Mouse (Mus musculus): ENCODE measurements around the gene Nsa2.

- TF ChIP-seq POLR2A (IDR thresholded peaks at IDR 0.05; ENCODE audit: insufficient read depth, low read depth, low read length) = no peak
- TF ChIP-seq EP300 (IDR thresholded peaks at IDR 0.05; ENCODE audit: insufficient read depth, low read depth, low read length) = no peak
- TF ChIP-seq CTCF (IDR thresholded peaks at IDR 0.05) = no peak
Observed at GRCm38 (mm10) chr13:97109046-97109445, 28.7 kb downstream of the Nsa2 start.

All from heart, adult 2 months (tissue).